Mouse (Mus musculus) liver, adult 2 months (tissue): ENCODE results near the gene Defb45. TPM values are rescaled to one million over a fixed set of nuclear protein-coding genes. Genes with fewer than 3 reads are reported as not detected.

ENCODE experiments used
- DNase-seq: peaks from one replicate; pipeline ENCODE4 v3.0.0-alpha.2; 2011; ENCODE audit warnings: low read depth, low spot score; ENCODE audit errors: extremely low read depth
- H3K27ac ChIP-seq: fragments of 200-500 bp; replicated peaks from 2 replicates; pipeline ENCODE4 v1.5.1; 2012; ENCODE audit warnings: low read depth, mild to moderate bottlenecking, control low read depth, inconsistent platforms, low read length; ENCODE audit not compliant: insufficient read depth
- H3K27me3 ChIP-seq: fragments of 200-500 bp; 2 replicates; pipeline ENCODE4 v1.6.1; 2012; ENCODE audit warnings: mild to moderate bottlenecking, moderate library complexity, low read length, inconsistent platforms; ENCODE audit not compliant: control insufficient read depth, insufficient read depth
- H3K36me3 ChIP-seq: fragments of 200-500 bp; 2 replicates; pipeline ENCODE4 v1.6.1; 2012; ENCODE audit warnings: low read length, inconsistent platforms; ENCODE audit not compliant: control insufficient read depth, insufficient read depth
- H3K4me1 ChIP-seq: fragments of 200-500 bp; 2 replicates; pipeline ENCODE4 v1.6.1; 2011; ENCODE audit warnings: low read length; ENCODE audit not compliant: control insufficient read depth, insufficient read depth
- H3K4me3 ChIP-seq: fragments of 200-500 bp; 2 replicates; pipeline ENCODE4 v1.5.1; 2011; ENCODE audit warnings: low read depth, mild to moderate bottlenecking, control low read depth, low read length, moderate library complexity; ENCODE audit not compliant: insufficient read depth
- H3K79me2 ChIP-seq: fragments of 200-500 bp; 2 replicates; pipeline ENCODE4 v1.6.1; 2012; ENCODE audit warnings: inconsistent platforms, mild to moderate bottlenecking, low read length, moderate library complexity; ENCODE audit not compliant: control insufficient read depth, insufficient read depth
- H3K9ac ChIP-seq: fragments of 200-500 bp; 2 replicates; pipeline ENCODE4 v1.6.1; 2012; ENCODE audit warnings: low read depth, mild to moderate bottlenecking, control low read depth, inconsistent platforms, low read length
- CTCF ChIP-seq: fragments of 200-500 bp; IDR thresholded peaks from 2 replicates; pipeline ENCODE4 v1.5.1; 2011; ENCODE audit warnings: low read depth, low read length, control low read depth
- POLR2A ChIP-seq: fragments of 200-500 bp; IDR thresholded peaks from 2 replicates; pipeline ENCODE4 v1.6.1; 2011; ENCODE audit warnings: low read length, control low read depth; ENCODE audit not compliant: insufficient read depth; ENCODE audit errors: extremely low read depth
- WGBS: fragments of 180-500 bp; shearing (Covaris S2); methylation state at CpG from one replicate; pipeline ENCODE4 v1.1.7; 2018; 5-methylcytosine and 5-hydroxymethylcytosine counted together
- polyA plus RNA-seq: library from polyadenylated mRNA; depleted of rRNA; stranded (reverse); fragments of >200 nt; gene quantifications from 2 replicates; pipeline ENCODE4 v1.2.3, GENCODE M21; 2012
- total RNA-seq: library from RNA; depleted of rRNA; stranded (reverse); fragments of >200 nt; gene quantifications from 2 replicates; pipeline ENCODE4 v1.2.3, GENCODE M21; 2014

Defb45 gene
- total and polyA plus RNA-seq, 2 experiments: not detected

GRCm38 (mm10) chr2:152620367-152621134 lies 21.4 kb upstream of the Defb45 start:
- 78% methylated on average over 9 of the region's 9 CpGs for WGBS

GRCm38 (mm10) chr2:152617374-152617773 lies 18.2 kb upstream of the Defb45 start:
- Histone ChIP-seq H3K9ac (no peak overlapping the region), H3K4me1 (peaks cover 2% of the 10 kb centered on the region; the same call in 1 of the 2 replicates), H3K27ac (no peak overlapping the region), H3K79me2 (no peaks in the 10 kb centered on the region), H3K36me3 (no peaks in the 10 kb centered on the region), H3K27me3 (no peaks in the 10 kb centered on the region), H3K4me3 (no peak overlapping the region)
- TF ChIP-seq POLR2A: no peak
- TF ChIP-seq CTCF: peak; percentile 38; the same call in 1 of the 2 replicates
- DNase-seq: no peak
- WGBS: 75% methylated on average over 5 of the region's 5 CpGs

More at GRCm38 (mm10) chr2:152620367-152621134, 21.4 kb upstream of the Defb45 start:
- Histone ChIP-seq H3K27ac (no peak overlapping the region), H3K79me2 (no peaks in the 10 kb centered on the region), H3K36me3 (no peaks in the 10 kb centered on the region), H3K4me1 (no peaks in the 10 kb centered on the region), H3K9ac (no peak overlapping the region), H3K4me3 (no peak overlapping the region), H3K27me3 (no peaks in the 10 kb centered on the region)
- no peak for TF ChIP-seq POLR2A
- no peak for TF ChIP-seq CTCF
- DNase-seq: no peak

GRCm38 (mm10) chr2:152616470-152616869 lies 17.3 kb upstream of the Defb45 start:
- no peak overlapping the region for H3K27ac ChIP-seq
- no peaks in the 10 kb centered on the region for H3K27me3 ChIP-seq
- no peak for DNase-seq
- no peaks in the 10 kb centered on the region for H3K36me3 ChIP-seq
- TF ChIP-seq CTCF (no peak), POLR2A (no peak)
- no peaks in the 10 kb centered on the region for H3K79me2 ChIP-seq
- 80% methylated on average over 6 of the region's 6 CpGs for WGBS
- H3K4me3 ChIP-seq: no peak overlapping the region
- no peak overlapping the region for H3K9ac ChIP-seq
- peaks cover 2% of the 10 kb centered on the region; the same call in 1 of the 2 replicates for H3K4me1 ChIP-seq

GRCm38 (mm10) chr2:152615563-152615962 lies 16.4 kb upstream of the Defb45 start:
- TF ChIP-seq CTCF: peak; percentile 57
- TF ChIP-seq POLR2A: no peak
- Histone ChIP-seq H3K36me3 (no peaks in the 10 kb centered on the region), H3K27me3 (no peaks in the 10 kb centered on the region), H3K4me1 (peaks cover 2% of the 10 kb centered on the region; the same call in 1 of the 2 replicates), H3K9ac (no peak overlapping the region), H3K4me3 (no peak overlapping the region), H3K27ac (no peak overlapping the region), H3K79me2 (no peaks in the 10 kb centered on the region)
- 19% methylated on average over 7 of the region's 7 CpGs for WGBS
- peak; percentile 57 for DNase-seq

- no peaks in the 10 kb centered on the region for H3K79me2 ChIP-seq
- DNase-seq: no peak
- no peak overlapping the region for H3K4me3 ChIP-seq
- peaks cover 2% of the 10 kb centered on the region; the same call in 1 of the 2 replicates for H3K4me1 ChIP-seq
- no peak overlapping the region for H3K27ac ChIP-seq
- 37% methylated on average over 8 of the region's 8 CpGs for WGBS
- TF ChIP-seq CTCF (no peak), POLR2A (no peak)
- H3K9ac ChIP-seq: no peak overlapping the region
- H3K36me3 ChIP-seq: no peaks in the 10 kb centered on the region
- H3K27me3 ChIP-seq: no peaks in the 10 kb centered on the region
These were observed 13.0 kb upstream of the Defb45 start for GRCm38 (mm10) chr2:152612193-152612592.

- DNase-seq: no peak
- H3K36me3 ChIP-seq: no peaks in the 10 kb centered on the region
- no peak overlapping the region for H3K9ac ChIP-seq
- no peak for TF ChIP-seq POLR2A
- TF ChIP-seq CTCF: no peak
- no peak overlapping the region for H3K4me3 ChIP-seq
- H3K27me3 ChIP-seq: no peaks in the 10 kb centered on the region
- H3K4me1 ChIP-seq: no peaks in the 10 kb centered on the region; the same call in 1 of the 2 replicates
- no peak overlapping the region for H3K27ac ChIP-seq
- H3K79me2 ChIP-seq: no peaks in the 10 kb centered on the region
- 86% methylated on average over 1 of the region's 1 CpGs for WGBS
These were observed 9.5 kb upstream of the Defb45 start for GRCm38 (mm10) chr2:152608719-152609118.
